Mouse (Mus musculus): ENCODE data around the gene Stx18.

GRCm38 (mm10) chr5:38039796-38040195 is 1.3 kb downstream of the Stx18 start:
- TF ChIP-seq FOSL1 (IDR thresholded peaks at IDR 0.05; ENCODE audit: insufficient read depth, low read length, poor library complexity, severe bottlenecking) = no peak
- TF ChIP-seq CTCF (IDR thresholded peaks at IDR 0.05; ENCODE audit: control insufficient read depth, insufficient read depth, insufficient read length) = no peak

All from C2C12 (cell line).